Mouse (Mus musculus): ENCODE data around the gene Lhfp.

Lhfp gene

DNA sequence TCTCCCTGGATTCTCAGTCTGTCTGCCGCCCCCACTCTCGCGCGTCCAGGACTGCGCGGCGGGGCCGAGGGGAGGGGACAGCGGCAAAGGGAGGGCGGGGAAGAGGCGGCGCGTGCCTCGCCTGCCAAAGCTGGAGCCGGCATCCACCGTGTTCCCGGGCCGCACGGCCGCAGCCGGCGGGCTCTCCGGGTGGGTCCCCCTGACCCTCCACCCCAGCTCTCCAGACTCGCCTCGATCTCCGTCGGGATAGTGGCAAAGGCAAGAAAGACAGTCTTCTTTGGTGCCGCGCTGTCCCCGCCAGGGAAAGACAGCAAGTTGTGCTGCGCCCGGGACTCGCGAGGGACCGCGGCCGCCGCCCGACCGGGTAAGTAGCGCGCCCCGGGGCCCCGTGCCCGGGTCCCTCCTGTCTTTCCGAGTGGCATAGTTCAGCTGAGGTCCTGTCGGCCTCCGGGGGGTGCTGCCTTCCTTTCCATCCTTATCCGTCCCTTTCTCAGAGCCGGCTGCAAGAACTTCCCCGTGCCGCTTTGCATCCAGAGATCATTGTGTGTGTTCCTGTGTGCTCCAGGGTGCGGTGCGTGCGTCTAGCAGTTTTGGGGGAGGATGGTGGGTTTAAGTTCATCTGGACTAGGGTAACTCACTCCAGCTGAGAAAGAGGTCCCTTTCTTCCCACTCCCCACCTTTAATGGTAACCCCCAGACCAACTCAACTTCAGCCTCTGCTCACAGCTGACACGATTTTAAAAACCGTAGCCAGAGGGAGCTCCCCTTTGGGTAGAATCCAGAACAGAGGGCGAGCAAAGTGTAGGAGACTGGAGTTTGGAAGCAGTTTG, at the start of gene Lhfp:
Gene Lhfp (plus strand): TSS at position 118 of the 829 bp plus-strand sequence.
- peak; percentile 73 for DNase-seq (ENCODE audit: low spot score in 2 of 2)

DNA sequence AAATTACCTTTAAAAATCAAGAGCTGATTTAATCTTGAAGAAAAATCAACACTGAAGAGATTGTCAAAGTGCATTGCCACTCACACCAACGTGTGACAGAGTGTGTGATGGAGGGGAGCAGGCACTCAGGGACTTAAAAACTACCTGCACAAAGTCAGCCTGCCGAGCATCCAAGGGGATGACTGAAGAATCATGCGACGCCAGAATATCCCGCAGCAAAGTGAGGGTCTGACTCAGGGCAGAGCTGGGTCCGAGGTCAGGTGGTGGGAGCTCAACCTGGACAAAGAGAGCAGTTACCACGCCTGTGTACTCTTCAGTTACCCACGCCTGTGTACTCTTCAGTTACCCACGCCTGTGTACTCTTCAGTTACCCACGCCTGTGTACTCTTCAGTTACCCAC, 48.0 kb upstream of the Lhfp start:
- peak in 1 of 2 experiments; percentile 53 for DNase-seq (ENCODE audit: low spot score in 2 of 2)

DNA sequence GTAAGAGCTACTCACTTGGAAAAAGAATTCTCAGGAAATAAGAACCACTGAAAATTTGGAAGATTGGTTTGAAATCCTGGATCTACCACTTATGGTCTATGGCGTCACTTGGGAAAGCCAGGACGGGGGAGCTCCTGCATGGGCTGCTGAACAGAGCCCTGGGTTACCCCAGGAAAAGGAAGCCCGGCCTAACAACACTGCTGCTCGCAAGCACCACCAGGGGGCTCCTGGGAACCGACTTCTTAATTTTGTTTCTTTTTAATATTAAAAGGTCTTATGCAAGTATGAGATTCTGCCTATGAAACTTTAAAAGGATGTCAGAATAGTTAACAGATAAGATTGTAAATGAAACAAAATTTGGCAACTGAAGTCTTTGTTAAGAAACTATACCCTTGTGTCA, 46.7 kb upstream of the Lhfp start:
- DNase-seq (ENCODE audit: low spot score in 2 of 2), result peak in 1 of 2 experiments; percentile 54

GRCm38 (mm10) chr3:52996635-52997034, 44.7 kb upstream of the Lhfp start:
- no peak for DNase-seq (ENCODE audit: low spot score in 2 of 2)

GRCm38 (mm10) chr3:52997381-52997780, 43.9 kb upstream of the Lhfp start:
- DNase-seq (ENCODE audit: low spot score in 2 of 2), result peak in 1 of 2 experiments; percentile 38

DNA sequence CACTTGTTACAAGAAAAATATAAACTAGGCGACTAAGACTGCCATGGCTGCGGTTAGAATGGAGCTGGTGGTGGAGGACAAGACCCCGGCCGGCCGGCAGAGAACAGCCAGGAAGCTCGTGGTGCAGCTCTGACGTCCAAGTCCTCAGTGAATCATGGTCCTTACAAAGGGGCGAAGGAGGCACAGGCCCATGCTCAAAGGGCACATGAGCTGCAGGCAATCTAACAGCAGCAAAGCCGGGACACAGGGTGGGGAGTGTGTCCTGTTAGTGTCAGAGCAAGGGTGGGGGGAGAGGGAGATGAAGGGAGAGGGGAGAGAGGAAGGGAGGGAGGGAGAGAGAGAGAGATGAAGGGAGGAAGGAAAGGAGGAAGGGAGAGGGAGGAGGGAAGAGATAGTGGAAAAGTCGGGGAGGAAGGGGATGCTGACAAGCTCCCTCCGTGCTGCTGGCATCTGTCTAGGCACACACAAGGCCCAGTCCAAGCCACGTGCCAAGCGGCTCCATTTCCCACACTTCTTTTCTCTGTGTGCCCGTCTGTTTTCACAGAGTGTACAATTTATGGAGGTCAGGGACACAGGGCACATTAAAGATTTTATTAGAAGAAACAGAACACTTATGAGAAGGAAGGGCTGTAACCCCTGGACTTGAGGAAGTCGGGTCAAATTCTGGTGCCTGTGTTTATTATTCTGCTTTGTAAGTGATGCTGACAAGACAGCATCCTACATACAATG, 42.1 kb upstream of the Lhfp start:
- peak in 1 of 2 experiments; percentile 53 for DNase-seq (ENCODE audit: low spot score in 2 of 2)

DNA sequence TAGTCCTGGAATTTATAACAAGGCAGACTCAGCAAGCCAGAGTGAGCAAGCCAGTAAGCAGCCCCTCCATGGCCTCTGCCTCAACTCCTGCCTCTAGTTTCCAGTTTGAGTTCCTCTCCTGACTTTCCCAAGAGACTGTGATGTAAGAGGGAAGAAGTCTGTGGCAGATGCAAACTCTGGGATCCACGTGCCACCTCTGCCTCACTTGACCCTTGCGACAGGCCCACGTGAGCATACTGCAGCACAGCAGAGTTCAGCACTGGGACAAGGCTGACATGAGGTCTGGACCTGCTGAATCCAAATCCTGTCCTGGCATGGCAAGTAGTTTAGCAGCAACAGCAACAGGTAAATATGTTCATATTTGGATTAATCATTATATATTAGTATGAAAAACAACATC, 41.3 kb upstream of the Lhfp start:
- DNase-seq (ENCODE audit: low spot score in 2 of 2), result no peak

DNA sequence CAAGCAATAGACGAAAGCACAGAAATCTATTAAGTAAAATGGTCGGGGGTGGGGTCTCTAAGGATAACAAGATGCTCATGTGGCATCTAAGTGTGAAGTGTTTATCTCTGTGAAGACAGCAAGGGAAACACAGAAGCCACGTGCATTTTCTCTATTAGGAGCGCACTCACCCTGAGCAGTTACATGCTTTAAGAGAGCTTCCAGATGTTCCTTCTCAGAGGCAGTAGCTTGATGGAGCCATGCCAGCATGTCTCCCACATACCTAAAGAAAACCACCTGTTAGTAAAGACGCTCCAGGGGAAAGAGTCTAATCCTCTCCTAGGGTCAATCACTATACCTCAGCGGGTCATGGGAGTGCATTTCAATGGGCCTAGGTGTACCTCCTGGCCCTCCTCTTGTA, 39.3 kb upstream of the Lhfp start:
- peak in 1 of 2 experiments; percentile 50 for DNase-seq (ENCODE audit: low spot score in 2 of 2)

DNA sequence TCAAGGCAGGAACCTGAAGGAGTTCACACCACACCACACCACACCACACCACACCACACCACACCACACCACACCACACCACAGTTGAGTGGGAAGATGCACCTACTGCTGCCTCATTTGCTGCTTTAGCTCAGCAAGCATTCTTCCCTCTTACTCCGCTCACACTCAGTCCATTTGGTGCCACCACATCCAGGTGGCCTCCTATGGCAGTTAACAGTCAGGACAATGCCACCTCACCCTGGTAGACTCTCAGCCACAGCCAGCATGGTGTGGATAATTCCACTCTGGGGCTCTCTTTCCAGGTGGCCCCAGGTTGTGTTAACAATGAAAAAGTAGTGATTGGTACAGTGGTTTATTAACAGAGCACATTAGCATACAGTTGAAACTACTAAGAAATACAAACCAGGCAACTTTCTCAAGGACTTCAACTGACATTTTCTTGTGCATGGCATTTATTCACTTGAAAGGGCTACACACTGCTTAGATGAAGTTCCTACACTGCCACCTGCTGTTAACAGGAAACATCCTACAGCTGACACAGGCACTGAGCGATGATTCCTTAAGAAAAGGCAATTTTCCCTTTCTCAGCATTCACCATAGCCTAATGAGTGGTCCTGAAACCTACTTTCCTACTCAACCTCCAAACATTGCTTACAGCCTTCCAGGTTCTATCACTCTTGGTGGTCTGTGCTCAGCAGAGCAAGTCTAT, 36.8 kb upstream of the Lhfp start:
- DNase-seq (ENCODE audit: low spot score in 2 of 2), result peak in 1 of 2 experiments; percentile 50

- peak in 1 of 2 experiments; percentile 45 for DNase-seq (ENCODE audit: low spot score in 2 of 2)
These were observed 33.9 kb upstream of the Lhfp start for GRCm38 (mm10) chr3:53007411-53007810.

DNA sequence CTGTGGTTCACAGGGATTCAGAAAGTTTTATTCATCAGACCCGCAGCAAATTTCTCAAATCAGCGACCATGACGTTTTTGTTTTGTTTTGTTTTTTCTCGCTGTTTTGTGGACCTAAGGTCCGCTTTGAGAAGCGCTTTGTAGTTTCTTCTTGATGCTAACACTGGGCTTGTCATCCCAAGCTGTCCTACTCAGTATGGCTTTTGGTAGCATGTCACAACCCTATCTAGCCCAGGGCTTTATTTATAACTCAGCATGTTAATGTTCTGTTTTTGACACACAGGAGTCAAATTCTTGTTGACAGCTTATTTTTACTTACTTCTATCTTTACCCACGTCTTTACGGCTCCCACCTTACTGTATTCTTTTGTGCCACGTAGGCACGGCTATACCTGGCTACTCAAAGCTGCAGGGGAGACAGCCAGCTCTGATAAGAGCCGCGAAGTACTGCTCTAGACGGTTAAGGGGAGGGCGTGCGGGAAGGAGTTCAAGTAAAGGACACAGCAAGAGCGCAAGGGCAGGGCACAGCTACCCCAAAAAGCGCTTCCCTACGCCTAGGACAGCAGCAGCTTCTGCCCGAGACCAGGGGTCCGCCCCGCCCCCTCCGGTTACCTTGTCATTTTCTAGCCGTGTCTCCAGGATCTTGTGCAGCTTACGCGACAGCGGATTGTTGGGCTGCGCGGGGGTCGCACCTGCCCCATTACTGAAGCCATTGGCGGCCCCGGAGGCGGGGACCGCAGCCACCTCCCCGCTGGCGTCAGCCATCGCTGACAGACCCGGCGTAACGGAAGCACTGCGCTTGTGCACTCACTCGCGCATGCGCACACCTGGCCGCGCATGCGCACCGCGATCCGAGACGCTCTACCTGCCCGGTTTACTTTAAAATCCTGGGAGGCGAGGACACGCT, 24.6 kb upstream of the Lhfp start, which contains the start of gene Cog6:
Gene Cog6 (minus strand): TSS at position 802 of the 905 bp plus-strand sequence.
- DNase-seq (ENCODE audit: low spot score in 2 of 2), result peak; percentile 78 to 83

- DNase-seq (ENCODE audit: low spot score in 2 of 2), result no peak
These were observed 14.0 kb upstream of the Lhfp start for GRCm38 (mm10) chr3:53027333-53027732.

- DNase-seq (ENCODE audit: low spot score in 2 of 2), result peak; percentile 53 to 79
These were observed 12.3 kb upstream of the Lhfp start for GRCm38 (mm10) chr3:53029046-53029445.

- DNase-seq (ENCODE audit: low spot score in 2 of 2), result no peak
These were observed 9.7 kb upstream of the Lhfp start for GRCm38 (mm10) chr3:53031586-53031985.

DNA sequence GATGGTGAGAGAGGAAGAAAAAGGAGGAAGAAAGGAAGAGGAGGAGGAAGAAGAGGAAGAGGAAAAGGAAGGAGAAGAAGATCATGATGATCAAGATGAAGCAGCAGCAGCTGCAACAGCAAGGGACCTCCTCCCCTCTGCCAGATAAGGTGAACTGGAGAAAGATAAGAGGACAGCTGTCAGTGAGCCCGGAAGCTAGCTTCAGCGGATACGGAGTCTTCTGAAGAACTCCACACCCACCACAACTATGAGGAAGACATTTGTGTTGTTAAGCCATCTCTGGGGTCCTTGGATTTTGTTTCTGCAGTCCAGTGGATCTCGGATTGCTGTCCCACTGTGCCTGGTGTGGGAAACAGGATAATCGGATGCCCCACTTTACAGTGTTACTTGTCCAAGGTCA, 8.9 kb upstream of the Lhfp start:
- no peak for DNase-seq (ENCODE audit: low spot score in 2 of 2)

DNA sequence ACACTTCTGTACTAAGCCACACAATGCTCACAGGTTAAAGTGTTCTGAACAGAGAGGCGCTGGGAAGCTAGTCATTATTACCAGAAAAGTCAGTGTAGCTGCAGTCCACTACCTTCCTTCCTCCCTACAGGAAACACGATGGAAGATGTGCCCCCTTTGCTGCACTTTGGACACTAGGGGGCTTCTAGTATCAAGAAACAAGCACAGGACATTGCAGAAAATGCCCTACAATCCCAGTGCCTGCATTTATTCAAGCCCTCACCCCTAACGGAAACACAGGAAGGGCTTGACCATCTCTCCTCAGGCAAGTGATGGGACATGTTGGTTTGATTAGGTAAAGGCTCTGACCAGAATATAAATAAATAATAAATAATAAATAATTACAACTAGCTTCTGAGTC, 7.9 kb upstream of the Lhfp start:
- DNase-seq (ENCODE audit: low spot score in 2 of 2), result no peak

DNA sequence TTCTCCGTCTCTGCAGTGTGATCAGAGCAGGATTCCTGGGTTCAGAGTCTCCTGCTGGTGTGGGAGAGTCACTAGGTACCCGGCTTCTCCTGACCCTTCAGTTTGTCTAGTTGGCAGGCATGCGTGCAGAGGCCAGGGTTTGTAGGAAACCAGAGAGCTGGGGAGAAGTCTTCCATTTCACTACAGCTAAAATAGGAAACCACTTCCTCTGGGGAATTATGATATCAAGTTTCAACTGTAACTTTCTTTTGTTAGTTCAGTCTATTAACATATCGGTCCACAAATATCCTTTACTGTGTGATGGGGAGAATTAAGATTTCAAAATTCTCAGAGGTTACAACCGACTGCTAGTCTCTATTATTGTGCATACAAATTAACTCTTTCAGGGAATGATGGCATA, 5.3 kb upstream of the Lhfp start:
- DNase-seq (ENCODE audit: low spot score in 2 of 2), result no peak

- DNase-seq (ENCODE audit: low spot score in 2 of 2), result no peak
These were observed 4.4 kb upstream of the Lhfp start for GRCm38 (mm10) chr3:53036941-53037340.

- DNase-seq (ENCODE audit: low spot score in 2 of 2), result no peak
These were observed 2.4 kb upstream of the Lhfp start for GRCm38 (mm10) chr3:53038913-53039312.

- DNase-seq (ENCODE audit: low spot score in 2 of 2), result no peak
These were observed 1.6 kb upstream of the Lhfp start for GRCm38 (mm10) chr3:53039746-53040145.
